Mouse (Mus musculus) adrenal gland, postnatal 10 days (tissue): Measurements from ENCODE around the gene Selenbp1. TPM values are rescaled to one million over a fixed set of nuclear protein-coding genes. Genes with fewer than 3 reads are reported as not detected.
"Not testable (repeated sequence)": the region's sequence is repeated elsewhere in the genome, so short reads cannot be mapped to it uniquely, and the experiment has no call there.

Experiments
- DNase-seq: peaks from one replicate; pipeline ENCODE4 v3.0.0; 2021; ENCODE audit warnings: mixed read lengths
- total RNA-seq, 2 experiments: library from RNA; stranded (reverse); gene quantifications; 2 replicates each; pipeline ENCODE4 v1.2.3; 2021

Selenbp1 gene
- total RNA-seq, 2 experiments from 2014 or later, result 73.8 to 78.3 TPM

GRCm38 (mm10) chr3:94932279-94932678 is 577 bp upstream of the Selenbp1 start:
- not testable (repeated sequence) for DNase-seq

DNA sequence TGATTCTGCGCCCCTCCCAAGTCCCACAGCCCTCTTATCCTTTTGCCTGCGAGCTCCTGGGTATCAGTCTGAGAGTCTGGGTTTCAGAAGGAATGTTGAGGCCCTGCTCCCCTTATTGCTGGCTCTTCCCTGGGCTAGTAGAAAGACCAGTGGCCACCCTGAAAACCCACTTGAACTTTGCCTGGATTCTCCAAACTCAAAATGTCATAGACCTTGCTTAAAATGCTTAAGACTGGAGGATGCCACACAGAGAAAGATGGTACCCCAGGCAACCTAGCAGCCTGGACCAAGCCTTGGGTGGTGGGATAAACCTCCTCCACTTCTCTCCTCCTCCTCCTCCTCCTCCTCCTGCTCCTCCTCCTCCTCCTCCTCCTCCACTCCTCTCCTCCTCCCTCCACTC is 748 bp downstream of the Selenbp1 start:
- DNase-seq, result not testable (repeated sequence)

DNA sequence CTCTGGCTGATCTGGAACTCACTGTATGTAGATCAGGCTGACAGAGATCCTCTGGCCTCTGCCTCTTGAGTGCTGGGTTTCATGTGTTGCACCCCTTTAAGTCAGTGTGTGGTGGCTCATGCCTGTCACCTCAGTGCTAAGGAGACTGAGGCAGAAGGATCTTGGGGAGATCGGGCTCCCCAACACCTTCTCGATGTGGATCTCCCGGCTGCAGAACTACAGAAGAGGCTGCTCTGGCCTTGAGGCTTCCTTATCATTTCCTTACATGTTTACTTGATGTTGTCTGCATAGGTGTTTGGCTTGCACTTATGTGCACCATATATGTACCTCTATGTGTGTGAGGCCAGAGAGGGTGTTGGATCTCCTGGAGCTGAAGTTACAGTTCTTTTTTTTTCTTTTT is 1.7 kb downstream of the Selenbp1 start:
- DNase-seq, result not testable (repeated sequence)

DNA sequence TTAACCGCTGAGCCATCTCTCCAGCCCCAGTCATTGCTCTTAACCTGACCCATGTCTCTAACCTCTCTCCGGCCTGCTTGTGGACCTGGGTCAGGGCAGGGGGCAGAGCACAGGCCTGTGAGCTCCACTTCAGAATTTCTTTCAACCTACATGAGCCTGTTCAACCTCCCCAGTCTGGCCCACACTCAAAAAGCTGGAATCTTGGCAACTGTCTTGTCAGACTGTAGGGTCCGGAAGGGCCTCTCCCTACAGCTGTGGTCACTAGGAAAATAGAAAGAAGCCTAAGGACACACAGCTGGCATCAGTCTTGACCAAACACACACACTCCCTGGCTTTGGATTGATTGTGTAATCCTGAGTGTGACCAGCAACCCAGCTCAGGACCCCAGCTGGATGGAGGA is 2.5 kb downstream of the Selenbp1 start:
- peak; percentile 39 for DNase-seq

- not testable (repeated sequence) for DNase-seq
Measured at GRCm38 (mm10) chr3:94936147-94936546, 3.3 kb downstream of the Selenbp1 start.

GRCm38 (mm10) chr3:94937194-94937593 is 4.3 kb downstream of the Selenbp1 start:
- not testable (repeated sequence) for DNase-seq

GRCm38 (mm10) chr3:94940033-94940432 is 7.2 kb downstream of the Selenbp1 start:
- not testable (repeated sequence) for DNase-seq

DNA sequence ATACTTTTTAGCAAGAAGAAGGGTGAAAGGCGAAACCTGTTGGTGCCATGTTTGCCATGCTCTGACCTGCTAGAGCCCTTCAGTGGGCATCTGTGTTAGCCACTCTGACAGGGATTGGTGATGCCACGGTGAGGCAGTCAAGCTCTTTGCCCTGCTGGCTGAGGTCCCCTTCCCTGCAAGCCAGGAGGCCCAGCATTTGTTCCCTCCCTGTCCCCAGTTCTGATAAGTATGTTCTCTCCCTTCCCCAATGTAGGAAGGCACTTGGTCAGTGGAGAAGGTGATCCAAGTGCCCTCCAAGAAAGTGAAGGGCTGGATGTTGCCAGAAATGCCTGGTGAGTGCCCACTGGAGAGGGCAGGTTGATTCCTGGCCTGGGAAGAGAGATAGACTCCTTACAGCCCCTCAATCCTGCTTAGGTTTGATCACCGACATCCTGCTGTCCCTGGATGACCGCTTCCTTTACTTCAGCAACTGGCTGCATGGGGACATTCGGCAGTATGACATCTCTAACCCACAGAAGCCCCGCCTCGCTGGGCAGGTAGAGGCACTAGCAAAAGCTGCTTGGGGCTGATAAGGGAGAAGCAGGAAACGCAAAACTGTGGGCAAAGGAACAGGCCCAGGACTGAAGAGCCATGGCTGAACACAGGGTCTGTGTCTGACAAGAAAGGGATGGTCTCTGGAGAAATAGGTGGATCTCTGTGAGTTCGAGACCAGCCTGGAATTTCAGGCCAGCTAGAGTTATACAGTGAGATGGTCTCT is 9.5 kb downstream of the Selenbp1 start:
- DNase-seq, result not testable (repeated sequence)

DNA sequence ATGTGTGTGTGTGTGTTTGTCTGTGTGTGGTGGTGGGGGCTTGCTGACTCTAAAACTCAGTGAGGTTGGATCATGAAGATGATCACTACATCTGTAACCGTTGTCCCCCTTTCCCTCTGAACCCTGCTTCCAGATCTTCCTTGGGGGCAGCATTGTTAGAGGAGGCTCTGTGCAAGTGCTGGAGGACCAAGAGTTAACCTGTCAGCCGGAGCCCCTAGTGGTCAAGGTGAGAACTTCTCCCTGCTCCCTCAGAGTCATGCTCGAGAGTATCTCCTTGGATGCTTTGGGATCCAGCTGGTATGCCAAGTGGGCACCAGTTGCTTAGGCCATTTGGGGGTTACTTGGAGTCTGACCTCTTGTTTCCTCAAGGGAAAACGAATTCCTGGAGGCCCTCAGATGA is 10.8 kb downstream of the Selenbp1 start:
- DNase-seq, result peak; percentile 27

DNA sequence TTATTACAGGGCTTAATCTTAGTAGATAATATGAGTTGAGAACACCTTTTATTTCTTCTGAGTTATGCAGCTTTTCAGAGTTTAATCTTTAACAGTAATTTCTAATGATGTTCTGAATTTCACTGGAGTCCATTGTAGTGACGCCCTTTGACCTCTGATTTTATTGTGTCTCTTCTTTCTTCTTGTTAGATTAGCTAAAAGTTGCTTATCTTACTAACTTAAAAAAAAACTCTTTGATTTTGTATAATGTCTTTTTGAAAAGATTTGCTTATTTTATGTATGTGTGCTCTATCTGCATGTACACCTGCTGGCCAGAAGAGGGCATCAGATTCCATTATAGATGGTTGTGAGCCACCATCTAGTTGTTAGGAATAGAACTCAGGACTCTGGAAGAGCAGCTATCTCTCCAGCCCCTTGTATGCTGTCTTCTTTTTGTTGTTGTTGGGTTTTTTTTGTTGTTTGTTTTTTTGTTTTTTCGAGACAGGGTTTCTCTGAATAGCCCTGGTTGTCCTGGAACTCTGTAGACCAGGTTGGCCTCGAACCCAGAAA is 15.3 kb downstream of the Selenbp1 start:
- DNase-seq, result no peak

DNA sequence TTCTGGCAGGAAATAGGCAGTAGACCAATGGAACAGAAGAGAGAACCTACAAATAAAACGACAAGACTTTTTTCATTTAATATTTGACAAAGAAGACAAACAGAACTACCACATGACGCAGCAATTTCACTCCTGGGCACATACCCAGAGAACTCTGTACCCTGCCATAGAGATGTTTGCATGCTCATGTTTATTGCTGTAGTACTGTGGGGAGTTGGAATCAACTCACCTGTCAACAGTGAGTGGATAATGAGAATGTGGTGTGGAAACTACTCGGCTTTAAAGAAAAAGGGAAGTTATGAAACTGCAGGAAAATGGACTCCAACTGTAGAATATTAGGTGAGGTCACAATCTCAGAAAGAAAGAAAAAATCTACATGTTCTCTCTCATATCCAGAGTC is 16.8 kb downstream of the Selenbp1 start:
- DNase-seq, result no peak

DNA sequence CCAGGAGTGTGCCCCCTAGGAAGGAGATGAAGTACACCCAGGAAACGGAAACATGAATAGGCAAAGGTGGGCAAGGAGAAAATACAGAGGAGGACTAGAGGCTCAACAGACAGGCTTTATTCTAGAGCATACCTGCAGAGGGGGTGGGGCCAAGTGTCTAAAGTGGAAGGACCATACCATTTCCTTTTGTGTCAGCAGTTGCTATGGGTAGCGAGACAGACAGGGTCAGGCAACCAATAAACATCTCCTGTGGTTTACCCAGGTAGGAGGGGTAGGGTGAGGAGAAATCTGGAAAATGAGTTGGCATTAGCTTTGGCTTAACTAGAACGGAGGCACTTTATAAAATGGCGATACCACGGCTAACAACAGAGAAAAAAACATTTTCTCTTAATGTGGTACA is 19.9 kb downstream of the Selenbp1 start:
- no peak for DNase-seq

DNA sequence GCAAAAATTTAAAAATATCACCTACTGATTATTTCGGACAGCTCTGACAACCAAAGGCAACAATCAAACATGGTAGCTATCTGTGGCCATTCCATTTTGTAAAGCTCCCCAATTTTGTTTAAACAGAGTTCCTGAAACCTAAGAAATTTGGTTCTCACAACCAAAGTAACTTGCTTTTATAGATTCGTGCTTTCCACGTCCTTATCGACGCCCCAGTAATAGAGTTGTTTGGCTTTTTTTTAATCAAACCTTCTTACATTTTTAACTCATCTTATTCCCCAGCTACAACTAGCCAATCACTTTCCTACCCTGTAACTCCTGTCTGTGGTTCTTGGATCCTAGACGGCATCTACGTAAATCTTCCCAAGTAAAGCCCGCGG is 20.5 kb downstream of the Selenbp1 start:
- no peak for DNase-seq

- peak; percentile 93 for DNase-seq
Measured at GRCm38 (mm10) chr3:94953764-94954616, 21.1 kb downstream of the Selenbp1 start, which contains the start of gene Rfx5. Gene Rfx5 (plus strand): TSS chr3:94954075.

DNA sequence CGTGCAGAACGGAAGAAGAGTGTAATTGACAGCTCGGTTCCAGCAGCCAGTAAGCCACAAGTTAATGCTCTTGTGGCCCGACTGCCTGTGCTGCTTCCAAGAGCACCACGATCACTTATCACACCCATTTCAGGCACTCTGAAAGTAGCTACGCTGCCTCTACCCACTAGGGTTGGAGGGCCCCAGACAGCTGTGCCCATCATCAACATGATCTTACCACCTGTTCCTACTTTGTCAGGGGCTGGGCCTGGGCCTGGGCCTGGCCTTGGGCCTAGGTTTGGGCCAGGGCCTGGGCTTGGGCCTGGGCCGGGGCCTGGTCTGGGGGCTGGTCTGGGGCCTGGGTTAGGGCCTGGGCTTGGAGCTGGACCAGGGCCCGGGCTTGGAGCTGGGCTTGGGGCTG is 25.4 kb downstream of the Selenbp1 start:
- DNase-seq, result no peak

DNA sequence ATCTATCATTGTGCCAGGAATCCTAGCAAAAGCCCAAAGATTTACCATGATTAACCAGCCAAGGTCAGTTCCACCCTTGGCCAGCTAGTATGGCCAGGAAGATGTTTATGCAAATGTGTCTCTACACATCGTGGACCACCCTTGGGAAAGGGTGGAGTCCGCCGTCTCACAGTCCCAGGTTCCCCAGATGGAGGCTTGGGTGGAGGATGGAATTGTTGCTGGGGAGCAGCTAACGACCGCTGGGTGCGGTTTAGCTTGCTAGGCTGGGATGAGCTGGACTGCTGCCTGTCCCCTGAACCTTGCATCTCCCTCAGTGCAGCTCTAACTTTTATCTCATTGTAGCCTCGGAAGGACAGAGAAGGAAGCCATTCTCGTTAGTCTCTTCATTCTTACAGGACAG is 27.0 kb downstream of the Selenbp1 start:
- DNase-seq, result no peak

- DNase-seq, result no peak
Measured at GRCm38 (mm10) chr3:94960322-94960721, 27.5 kb downstream of the Selenbp1 start.

DNA sequence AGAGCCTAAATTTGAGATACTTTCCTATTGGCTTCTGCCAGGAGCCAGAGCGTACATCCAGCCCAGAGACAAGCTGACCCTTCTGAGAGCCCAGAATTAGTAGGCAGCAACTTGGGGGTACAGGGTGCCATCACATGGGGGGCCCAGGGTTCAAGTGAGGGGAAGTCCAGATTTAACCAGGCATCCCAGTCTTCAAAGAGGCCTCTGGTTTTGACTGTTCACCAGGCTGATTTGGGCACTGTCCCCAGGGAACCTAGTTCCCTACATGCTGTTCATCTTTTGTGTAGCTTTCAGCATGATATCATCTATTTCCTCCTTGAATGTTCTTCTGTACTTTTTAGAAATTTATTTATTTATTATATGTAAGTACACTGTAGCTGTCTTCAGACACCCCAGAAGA is 32.1 kb downstream of the Selenbp1 start:
- DNase-seq, result no peak

- no peak for DNase-seq
Measured at GRCm38 (mm10) chr3:94965878-94966277, 33.0 kb downstream of the Selenbp1 start.

GRCm38 (mm10) chr3:94972552-94972951 is 39.7 kb downstream of the Selenbp1 start:
- no peak for DNase-seq

DNA sequence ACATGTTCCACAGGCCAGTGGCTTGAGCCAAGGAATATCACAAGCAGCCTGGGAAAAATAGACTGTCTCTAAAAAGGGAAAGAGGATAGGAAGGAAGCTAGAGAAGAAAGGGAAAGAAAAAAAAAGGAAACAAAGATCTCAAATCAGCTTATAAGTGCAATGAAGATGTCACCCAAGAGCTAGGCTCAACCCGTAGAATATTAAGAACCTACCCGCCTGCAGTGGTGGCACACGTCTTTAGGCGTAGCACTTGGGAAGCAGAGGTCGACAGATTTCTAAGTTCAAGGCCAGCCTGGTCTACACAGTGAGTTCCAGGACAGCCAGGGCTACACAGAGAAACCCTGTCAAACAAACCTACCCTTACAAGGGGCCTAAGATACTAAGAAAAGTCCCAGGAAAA is 40.8 kb downstream of the Selenbp1 start:
- no peak for DNase-seq

- peak; percentile 26 for DNase-seq
Measured at GRCm38 (mm10) chr3:94974026-94974527, 41.2 kb downstream of the Selenbp1 start.
